Mouse (Mus musculus) cerebellum, postnatal 14 days (tissue): ENCODE data around the gene Bmp6.

Source experiments
- DNase-seq, 2 experiments: peaks; one replicate each; pipeline ENCODE4 v3.0.0; 2021; ENCODE audit warnings: mixed read lengths in 2 of 2

Bmp6 gene

GRCm38 (mm10) chr13:38344713-38345430 is at the start of gene Bmp6:
Bmp6 (plus strand) TSS chr13:38345107.
- DNase-seq = peak; percentile 83 to 86

GRCm38 (mm10) chr13:38296166-38296565 is 48.7 kb upstream of the Bmp6 start:
- DNase-seq = no peak

- DNase-seq = no peak
Measured at GRCm38 (mm10) chr13:38296601-38297000, 48.3 kb upstream of the Bmp6 start.

- DNase-seq = no peak
Measured at GRCm38 (mm10) chr13:38311125-38311524, 33.8 kb upstream of the Bmp6 start.

GRCm38 (mm10) chr13:38312357-38313040 is 32.4 kb upstream of the Bmp6 start:
- DNase-seq = no peak

GRCm38 (mm10) chr13:38314590-38314989 is 30.3 kb upstream of the Bmp6 start:
- no peak for DNase-seq

- DNase-seq = no peak
Measured at GRCm38 (mm10) chr13:38318418-38318817, 26.5 kb upstream of the Bmp6 start.

- DNase-seq = no peak
Measured at GRCm38 (mm10) chr13:38320354-38320753, 24.6 kb upstream of the Bmp6 start.

- no peak for DNase-seq
Measured at GRCm38 (mm10) chr13:38324452-38324851, 20.5 kb upstream of the Bmp6 start.

GRCm38 (mm10) chr13:38327377-38327776 is 17.5 kb upstream of the Bmp6 start:
- DNase-seq = no peak

GRCm38 (mm10) chr13:38333496-38333895 is 11.4 kb upstream of the Bmp6 start:
- no peak for DNase-seq

- DNase-seq = peak; percentile 76 to 86
Measured at GRCm38 (mm10) chr13:38342598-38342997, 2.3 kb upstream of the Bmp6 start.

GRCm38 (mm10) chr13:38343202-38343601 is 1.7 kb upstream of the Bmp6 start:
- no peak for DNase-seq

GRCm38 (mm10) chr13:38345431-38345820 is 519 bp downstream of the Bmp6 start:
- peak; percentile 30 to 36 for DNase-seq

GRCm38 (mm10) chr13:38346096-38346915 is 1.4 kb downstream of the Bmp6 start:
- peak; percentile 18 to 30 for DNase-seq

- DNase-seq = peak; percentile 30 to 48
Measured at GRCm38 (mm10) chr13:38347021-38347774, 2.3 kb downstream of the Bmp6 start.

- no peak for DNase-seq
Measured at GRCm38 (mm10) chr13:38347775-38348135, 2.8 kb downstream of the Bmp6 start.

GRCm38 (mm10) chr13:38349046-38349445 is 4.1 kb downstream of the Bmp6 start:
- DNase-seq = no peak

- DNase-seq = no peak
Measured at GRCm38 (mm10) chr13:38349818-38350217, 4.9 kb downstream of the Bmp6 start.

GRCm38 (mm10) chr13:38351996-38352395 is 7.1 kb downstream of the Bmp6 start:
- no peak for DNase-seq

- no peak for DNase-seq
Measured at GRCm38 (mm10) chr13:38352986-38353385, 8.1 kb downstream of the Bmp6 start.

GRCm38 (mm10) chr13:38353420-38354255 is 8.7 kb downstream of the Bmp6 start:
- DNase-seq = no peak
